Mouse (Mus musculus) CD8-positive naive resting alpha-beta T cell, adult 2 months (primary cell): ENCODE measurements around the gene Hcrt.

ENCODE experiments used
- DNase-seq, 2 experiments: peaks; one replicate each; pipeline ENCODE4 v3.0.0; 2022; ENCODE audit warnings: low read depth in 2 of 2, low spot score in 2 of 2

Gene Hcrt

DNA sequence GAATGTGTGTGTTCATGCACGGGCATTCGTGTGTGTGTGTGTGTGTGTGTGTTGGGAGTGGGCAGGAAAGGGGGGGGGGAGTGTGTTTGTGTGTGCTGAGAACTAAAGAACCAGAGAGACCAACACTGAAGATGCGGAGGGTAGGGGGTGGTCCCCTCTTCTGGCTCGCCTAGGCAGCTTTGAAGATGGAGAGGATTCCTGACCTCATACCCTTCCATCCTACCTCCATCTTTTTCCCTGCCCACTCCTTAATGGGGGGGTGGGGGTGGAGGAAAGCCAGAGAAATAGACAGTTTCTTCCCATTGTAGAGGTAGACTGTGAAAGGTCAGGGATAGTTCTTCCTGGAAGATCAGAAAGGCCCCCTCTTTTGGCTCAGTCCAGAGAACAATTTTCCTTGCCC, 49.6 kb downstream of the Hcrt start:
- no peak for DNase-seq

DNA sequence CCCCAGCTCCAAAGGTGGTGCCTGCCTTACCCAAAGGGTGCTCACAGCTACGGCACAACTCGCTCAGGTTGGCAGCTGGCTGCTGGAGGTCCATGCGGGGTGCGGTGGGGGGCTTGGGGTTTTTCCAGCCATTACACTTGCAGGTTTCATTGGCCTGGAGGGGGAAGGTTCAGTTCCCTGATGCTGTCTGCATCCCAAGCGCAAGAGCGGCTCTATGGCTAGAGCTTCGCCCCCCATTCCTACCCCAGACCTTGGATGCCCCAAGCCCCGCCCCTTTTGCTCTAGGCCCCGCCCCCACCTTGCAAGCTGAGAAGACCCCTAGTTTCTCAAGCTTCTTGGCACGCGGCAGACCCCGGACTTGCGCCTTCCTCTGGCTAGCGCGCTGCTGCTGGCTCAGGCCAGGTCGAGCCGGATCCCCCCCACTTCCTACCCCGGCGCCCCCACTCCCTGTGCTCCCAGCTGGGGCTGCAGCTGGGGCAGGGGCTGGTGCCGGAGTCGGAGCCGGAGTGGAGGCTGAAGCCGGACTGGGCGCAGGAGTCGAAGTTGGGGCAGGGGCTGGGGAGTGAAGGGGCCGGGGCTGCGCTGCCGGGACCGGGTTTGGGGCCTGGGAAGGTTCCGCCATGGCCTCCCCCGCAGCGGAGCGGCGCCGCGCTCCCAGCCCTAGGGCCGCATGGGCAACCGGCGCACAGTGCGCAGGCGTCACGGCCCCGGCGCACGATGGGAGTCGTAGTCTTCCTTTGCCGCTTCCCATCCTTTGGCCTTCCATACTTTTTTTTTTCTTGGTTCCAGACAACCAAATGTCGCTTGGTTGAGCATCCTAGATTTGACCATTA, 50.7 kb downstream of the Hcrt start, which contains the start of gene Kat2a:
Gene Kat2a (minus strand): TSS at position 683 of the 833 bp plus-strand sequence.
- no peak for DNase-seq
